Comparison of ENCODE assay signal across 10 mouse cellular contexts in genomic region chr4:130112299-130112698, GRCm38 (mm10). TPM values are rescaled to one million over a fixed set of nuclear protein-coding genes. Genes with fewer than 3 reads are reported as not detected.
DNase-seq lines count a peak whose midpoint lies in the region; ATAC-seq and TF ChIP-seq lines count a peak whose summit lies in the region.
"Had no signal": no experiment of that assay in that cellular context is flagged by ENCODE, and none has a peak within 500 bp of the region (broad histone marks: within the 10 kb centered on the region; RNA-seq: fewer than 3 reads in every experiment).

No protein-coding gene starts in this region.

- TF ChIP-seq POLR2A in thymus, adult 2 months (IDR thresholded peaks at IDR 0.05; ENCODE audit: control insufficient read depth, extremely low read depth, insufficient read depth, low read length, poor library complexity), result no peak

- peaks cover 57% of the 10 kb centered on the region for H3K36me3 ChIP-seq in megakaryocyte, embryonic 14.5 days (replicated peaks; ENCODE audit: low read length)
- H3K36me3 ChIP-seq in thymus, adult 2 months (ENCODE audit: control insufficient read depth, insufficient read depth, low read length), result no peaks in the 10 kb centered on the region; the same call in none of the 2 replicates

- no peak for ATAC-seq in inflammation-experienced regulatory T-cells, adult 6 months

- no peak for DNase-seq in left cerebral cortex, adult 2 months (ENCODE audit: extremely low spot score in 1 of 2, low spot score in 2 of 2)
- no peak for DNase-seq in left cerebral cortex, postnatal 10 days (ENCODE audit: extremely low spot score in 1 of 2, low spot score in 2 of 2)
- peak; percentile 91 for DNase-seq in adipocyte (ENCODE audit: low spot score)
- peak; percentile 52 for DNase-seq in gastrocnemius, postnatal 25 days
- no peak for DNase-seq in thymus, postnatal 36 days
- no peak for DNase-seq in thymus, adult 2 months

- 88% methylated on average over 7 of the region's 7 CpGs for WGBS in thymus, adult 2 months

- intact Hi-C loops in left cerebral cortex, adult 2 months (cut with DNase I), result no loop called here
- intact Hi-C loops in left cerebral cortex, postnatal 10 days (cut with DNase I), result no loop called here

- H3K27ac ChIP-seq in left cerebral cortex, adult 2 months, result 0 out of 2 replicates have a peak overlapping the region, but pooled peaks have one; percentile 2
- no peak overlapping the region for H3K27ac ChIP-seq in thymus, adult 2 months (ENCODE audit: control insufficient read depth, insufficient read depth, low read length)

- peaks cover 93% of the 10 kb centered on the region for H3K4me1 ChIP-seq in megakaryocyte, embryonic 14.5 days
- H3K4me1 ChIP-seq in thymus, adult 2 months (replicated peaks; ENCODE audit: control insufficient read depth, insufficient read depth, low read length), result no peaks in the 10 kb centered on the region

- no peak for TF ChIP-seq CTCF in left cerebral cortex, adult 2 months (IDR thresholded peaks at IDR 0.05)
- no peak for TF ChIP-seq CTCF in thymus, adult 2 months (IDR thresholded peaks at IDR 0.05; ENCODE audit: borderline replicate concordance, control insufficient read depth, extremely low read depth, insufficient read depth, low read length, poor library complexity)

- H3K9me3 ChIP-seq in megakaryocyte, embryonic 14.5 days, result no peaks in the 10 kb centered on the region

- H3K4me3 ChIP-seq in left cerebral cortex, adult 2 months, result no peak overlapping the region
- peak overlapping the region; percentile 85 for H3K4me3 ChIP-seq in megakaryocyte, embryonic 14.5 days (replicated peaks)
- no peak overlapping the region for H3K4me3 ChIP-seq in thymus, adult 2 months (ENCODE audit: control insufficient read depth, insufficient read depth, low read length)
- H3K4me3 ChIP-seq: erythroblast, embryonic 14.5 days had no signal

- H3K27me3 ChIP-seq in megakaryocyte, embryonic 14.5 days (replicated peaks), result no peaks in the 10 kb centered on the region
- H3K27me3 ChIP-seq in thymus, adult 2 months (ENCODE audit: control insufficient read depth, insufficient read depth, low read length), result no peaks in the 10 kb centered on the region

RNA-seq across cellular contexts. Expression of gene Pef1, which starts 9.9 kb away (rescaled TPM):
- 10 to 100 TPM; 65.6 to 81.3 TPM for total RNA-seq in left cerebral cortex, adult 2 months (2021)
- total RNA-seq in left cerebral cortex, postnatal 10 days (2021), result 10 to 100 TPM; 42.6 to 42.8 TPM
- total RNA-seq in gastrocnemius, postnatal 25 days (2021), result 10 to 100 TPM; 28.9 to 30.5 TPM
- 27.1 and 33.9 TPM in 2 replicates for polyA plus RNA-seq in megakaryocyte, embryonic 14.5 days (2012; ENCODE audit: insufficient read depth, low replicate concordance)
- polyA plus RNA-seq in inflammation-experienced regulatory T-cells, adult 6 months (2017; shearing (Covaris generic)), result 10 to 100 TPM; 35.8 to 44.4 (median 36.9) TPM
- polyA plus RNA-seq in thymus, adult 2 months (2012; rRNA removed), result 103 and 105 TPM in 2 replicates

RNA-seq across cellular contexts. Expression of gene Hcrtr1, which starts 26.9 kb away (rescaled TPM):
- 1 to 10 TPM; 1.7 to 2.1 TPM for total RNA-seq in left cerebral cortex, adult 2 months (2021)
- total RNA-seq in left cerebral cortex, postnatal 10 days (2021), result 10 to 100 TPM; 11.2 TPM
- total RNA-seq in gastrocnemius, postnatal 25 days (2021), result not detected
- polyA plus RNA-seq in megakaryocyte, embryonic 14.5 days (2012; ENCODE audit: insufficient read depth, low replicate concordance), result not detected in 2 replicates
- polyA plus RNA-seq in inflammation-experienced regulatory T-cells, adult 6 months (2017; shearing (Covaris generic)), result not detected
- polyA plus RNA-seq in thymus, adult 2 months (2012; rRNA removed), result 0.30 and 1.1 TPM in 2 replicates
- polyA plus RNA-seq: erythroblast, embryonic 14.5 days; kidney, embryonic 14.5 days had no signal

Comparison
In these comparisons a context has a peak if more than half of its experiments do, and no peak if none do; other contexts are left out.
1. DNase-seq: peak in adipocyte (single experiment) and gastrocnemius, postnatal 25 days (single experiment); none in left cerebral cortex, adult 2 months (0 of 2), left cerebral cortex, postnatal 10 days (0 of 2), thymus, postnatal 36 days (0 of 2) and thymus, adult 2 months (single experiment).